ENCODE assay signal across 1 mouse cellular context in the genomic region with DNA sequence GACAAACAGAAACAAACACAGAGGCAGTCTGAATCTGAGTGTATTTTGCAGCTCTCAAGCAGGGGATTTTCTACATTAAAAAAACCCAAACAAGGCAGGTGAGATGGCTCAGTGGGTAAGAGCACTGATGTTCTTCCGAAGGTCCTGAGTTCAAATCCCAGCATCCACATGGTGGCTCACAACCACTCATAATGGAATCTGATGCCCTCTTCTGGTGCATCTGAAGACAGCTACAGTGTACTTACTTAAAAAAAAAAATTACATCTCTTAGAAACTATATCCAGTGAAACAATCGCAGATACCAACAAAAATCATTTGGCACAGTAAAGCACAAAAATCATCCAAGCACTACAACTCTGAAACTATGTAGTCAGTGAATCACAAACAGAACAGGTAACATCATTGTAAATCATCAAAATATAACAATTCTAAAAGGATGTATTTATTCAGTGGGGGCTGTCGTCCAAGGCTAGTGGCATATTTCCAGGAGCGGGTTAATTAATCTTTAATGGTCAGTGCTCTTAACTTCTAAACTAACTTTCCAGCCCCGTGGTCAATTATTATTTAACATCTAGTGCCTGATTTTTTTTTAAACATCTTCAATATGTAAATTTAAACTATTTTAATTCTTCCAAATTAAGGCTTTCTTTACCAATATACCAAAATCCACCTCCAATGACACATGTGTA. TPM values are rescaled to one million over a fixed set of nuclear protein-coding genes. Genes with fewer than 3 reads are reported as not detected.
"Had no signal": no experiment of that assay in that cellular context is flagged by ENCODE, and none has a peak within 500 bp of the region (broad histone marks: within the 10 kb centered on the region; RNA-seq: fewer than 3 reads in every experiment).

No protein-coding gene starts in this region.

RNA-seq across cellular contexts. Expression of a gene that starts 2.7 kb away (rescaled TPM):
- total RNA-seq: granulocyte monocyte progenitor cell, adult 5-6 weeks had no signal
